ENCODE assay signal across 10 mouse cellular contexts in genomic region chr4:150625951-150626732, GRCm38 (mm10). TPM values are rescaled to one million over a fixed set of nuclear protein-coding genes. Genes with fewer than 3 reads are reported as not detected.
DNase-seq lines count a peak whose midpoint lies in the region; ATAC-seq and TF ChIP-seq lines count a peak whose summit lies in the region.
"Had no signal": no experiment of that assay in that cellular context is flagged by ENCODE, and none has a peak within 500 bp of the region (broad histone marks: within the 10 kb centered on the region; RNA-seq: fewer than 3 reads in every experiment).

No protein-coding gene starts in this region.

- peaks cover 16% of the 10 kb centered on the region for H3K36me3 ChIP-seq in heart, embryonic 10.5 days
- peaks cover 5 to 19% of the 10 kb centered on the region in 2 experiments for H3K36me3 ChIP-seq in CH12.LX (replicated peaks in 1 of 2; ENCODE audit: control insufficient read depth in 1 of 2, insufficient read depth in 1 of 2, low read length in 1 of 2)
- peaks cover 21% of the 10 kb centered on the region for H3K36me3 ChIP-seq in midbrain, embryonic 13.5 days

- WGBS in heart, embryonic 10.5 days = 50% methylated on average over 6 of the region's 6 CpGs
- whole genome bisulfite sequencing in midbrain, embryonic 13.5 days = 52% methylated on average over 6 of the region's 6 CpGs

- H3K9me3 ChIP-seq in heart, embryonic 10.5 days = no peaks in the 10 kb centered on the region
- no peaks in the 10 kb centered on the region for H3K9me3 ChIP-seq in CH12.LX (replicated peaks; ENCODE audit: low read length)
- no peaks in the 10 kb centered on the region for H3K9me3 ChIP-seq in midbrain, embryonic 13.5 days
- H3K9me3 ChIP-seq: embryonic facial prominence, embryonic 13.5 days; midbrain, embryonic 12.5 days had no signal

- H3K9ac ChIP-seq in CH12.LX (ENCODE audit: insufficient read depth, low read depth) = no peak overlapping the region
- no peak overlapping the region for H3K9ac ChIP-seq in midbrain, embryonic 13.5 days (replicated peaks)
- H3K9ac ChIP-seq: embryonic facial prominence, embryonic 13.5 days; midbrain, embryonic 12.5 days had no signal

- in situ Hi-C loops in CH12.LX (cut with MboI; ENCODE audit: low pct_ligation_motif_present, low pct_unique_long_range_greater_than_20kb, low sequenced_read_pairs) = loop anchor here (10.0 kb wide), 1 partner anchor 371 kb away; no protein-coding TSS in a partner anchor

- no peak overlapping the region for H3K4me2 ChIP-seq in CH12.LX (ENCODE audit: insufficient read depth, low read depth, poor library complexity, severe bottlenecking)
- H3K4me2 ChIP-seq in midbrain, embryonic 13.5 days (replicated peaks) = no peak overlapping the region
- H3K4me2 ChIP-seq: embryonic facial prominence, embryonic 13.5 days; midbrain, embryonic 12.5 days had no signal

- peak; percentile 87 to 96 for TF ChIP-seq CTCF in CH12.LX (conservative IDR thresholded peaks at IDR 0.05 in 1 of 2, IDR thresholded peaks at IDR 0.05 in 1 of 2; ENCODE audit: low read depth in 2 of 2, low read length in 2 of 2)

- no peak for ATAC-seq in midbrain, embryonic 13.5 days

- peak; percentile 77 for TF ChIP-seq RAD21 in CH12.LX (IDR thresholded peaks at IDR 0.05; ENCODE audit: low read depth, low read length)

- H3K4me1 ChIP-seq in heart, embryonic 10.5 days = peaks cover 17% of the 10 kb centered on the region
- H3K4me1 ChIP-seq in CH12.LX (ENCODE audit: control insufficient read depth in 1 of 2, insufficient read depth in 2 of 2) = peaks cover 0 to 11% of the 10 kb centered on the region in 2 experiments; a peak in 2 of 4 replicates
- 0 out of 2 replicates have a peak, but pooled peaks cover 5% of the 10 kb centered on the region for H3K4me1 ChIP-seq in midbrain, embryonic 13.5 days (replicated peaks)
- H3K4me1 ChIP-seq: embryonic facial prominence, embryonic 13.5 days; midbrain, embryonic 12.5 days had no signal

- dilution Hi-C loops in CH12.LX (cut with MboI; ENCODE audit: extremely low pct_ligation_motif_present, extremely low pct_unique_long_range_greater_than_20kb, low sequenced_read_pairs) = no loop called here

- no peak for TF ChIP-seq POLR2A in CH12.LX (IDR thresholded peaks at IDR 0.05; ENCODE audit: low read depth, low read length)

- no peaks in the 10 kb centered on the region for H3K79me2 ChIP-seq in CH12.LX (replicated peaks; ENCODE audit: control insufficient read depth, extremely low read depth, insufficient read depth, poor library complexity, severe bottlenecking)

- no peak overlapping the region for H3K4me3 ChIP-seq in heart, embryonic 10.5 days
- no peak overlapping the region for H3K4me3 ChIP-seq in CH12.LX (replicated peaks in 1 of 3; ENCODE audit: low read depth in 2 of 3, low read length in 2 of 3, poor library complexity in 1 of 3)
- no peak overlapping the region for H3K4me3 ChIP-seq in midbrain, embryonic 13.5 days (replicated peaks)
- H3K4me3 ChIP-seq: embryonic facial prominence, embryonic 13.5 days; midbrain, embryonic 12.5 days had no signal

- no peak overlapping the region for H3K27ac ChIP-seq in heart, embryonic 10.5 days
- no peak overlapping the region for H3K27ac ChIP-seq in CH12.LX (ENCODE audit: insufficient read depth, low read depth)
- H3K27ac ChIP-seq in midbrain, embryonic 13.5 days = 0 out of 2 replicates have a peak overlapping the region, but pooled peaks have one; percentile 25
- H3K27ac ChIP-seq: embryonic facial prominence, embryonic 13.5 days had no signal

- DNase-seq in heart, adult 8-10 months (ENCODE audit: low spot score) = peak; percentile 50
- DNase-seq in heart, embryonic 10.5 days (ENCODE audit: low spot score) = no peak
- peak; percentile 49 for DNase-seq in CH12.LX (ENCODE audit: extremely low read depth)
- DNase-seq in c-Kit-positive CD71-negative TER-119-negative erythroid progenitor cells, embryonic 14.5 days (ENCODE audit: low read depth) = peak; percentile 50
- DNase-seq in gastrocnemius, adult 8-10 months (ENCODE audit: low spot score in 2 of 2) = peak; percentile 44 to 58
- peak; percentile 53 to 63 for DNase-seq in layer of hippocampus, postnatal 10 days (ENCODE audit: low spot score in 2 of 2)
- DNase-seq in thymus, adult 18-20 months = peak; percentile 35 to 38

- TF ChIP-seq EP300 in CH12.LX (IDR thresholded peaks at IDR 0.05; ENCODE audit: low read length) = no peak

- no peaks in the 10 kb centered on the region for H3K27me3 ChIP-seq in heart, embryonic 10.5 days (ENCODE audit: insufficient read depth, poor library complexity, severe bottlenecking)
- H3K27me3 ChIP-seq in CH12.LX (replicated peaks) = no peaks in the 10 kb centered on the region
- H3K27me3 ChIP-seq in midbrain, embryonic 13.5 days = no peaks in the 10 kb centered on the region
- H3K27me3 ChIP-seq: embryonic facial prominence, embryonic 13.5 days; midbrain, embryonic 12.5 days had no signal

TF ChIP-seq in CH12.LX, 34 proteins besides CTCF, POLR2A, EP300 and RAD21:
- TF ChIP-seq IRF4 (IDR thresholded peaks at IDR 0.05; ENCODE audit: low read depth, low read length) (peak; percentile 16; the same call in 1 of the 2 replicates), ZC3H11A (IDR thresholded peaks at IDR 0.05; ENCODE audit: low read depth, low read length) (peak; percentile 19; the same call in 1 of the 2 replicates), PAX5 (IDR thresholded peaks at IDR 0.05; ENCODE audit: low read length) (no peak), ZMIZ1 (IDR thresholded peaks at IDR 0.05; ENCODE audit: low read depth, low read length) (peak; percentile 6; the same call in 1 of the 2 replicates), SMC3 (IDR thresholded peaks at IDR 0.05; ENCODE audit: low read depth, low read length) (peak; percentile 86), MAZ (IDR thresholded peaks at IDR 0.05; ENCODE audit: low read depth, low read length) (no peak)

RNA-seq across cellular contexts. Expression of gene Slc45a1, which starts 25.8 kb away (rescaled TPM):
- total RNA-seq in heart, adult 8-10 months (2022) = not detected
- polyA plus RNA-seq in heart, embryonic 10.5 days (2016; fragmentation: Nextera tagmentation; extraction: Ambion mirVana) = 0.10 and 0.15 TPM in 2 replicates
- total RNA-seq in CH12.LX (2012; rRNA removed) (not detected in 2 replicates), CH12.LX (2014; rRNA removed) (not detected in 2 replicates)
- not detected in 2 replicates for polyA plus RNA-seq in CH12.LX (2012; ENCODE audit: insufficient read length, low read depth)
- total RNA-seq in gastrocnemius, adult 8-10 months (2022) = not detected
- 10 to 100 TPM; 43.2 to 45.3 TPM for total RNA-seq in layer of hippocampus, postnatal 10 days (2021)
- polyA plus RNA-seq in midbrain, embryonic 13.5 days (2015; fragmentation: Nextera tagmentation; extraction: Ambion mirVana) = 18.1 and 20.7 TPM in 2 replicates

Comparison
In these comparisons a context has a peak if more than half of its experiments do, and no peak if none do; other contexts are left out.
1. RNA of gene Slc45a1, which starts 25.8 kb away (total RNA-seq): 43.2 to 45.3 TPM in layer of hippocampus, postnatal 10 days; not detected in heart, adult 8-10 months, not detected in gastrocnemius, adult 8-10 months and not detected in CH12.LX; every median in the first group is over 10 times any median in the second.